Mouse (Mus musculus) hindbrain, embryonic 12.5 days (tissue): Measurements from ENCODE around the gene Cldn15. TPM values are rescaled to one million over a fixed set of nuclear protein-coding genes. Genes with fewer than 3 reads are reported as not detected.

ENCODE experiments used
- ATAC-seq: fragments of 200-750 bp; cut with Nextera tagmentation; 2 replicates; pipeline ENCODE4 v1.8.0; 2017; ENCODE audit warnings: moderate TSS enrichment; ENCODE audit not compliant: low FRiP score
- H3K27ac ChIP-seq: fragments of 300-500 bp; sonication (generic); 2 replicates; pipeline ENCODE4 v1.5.1; 2016; ENCODE audit warnings: mild to moderate bottlenecking
- H3K27me3 ChIP-seq: fragments of 300-500 bp; sonication (generic); 2 replicates; pipeline ENCODE4 v1.6.1; 2016; ENCODE audit warnings: mild to moderate bottlenecking
- H3K36me3 ChIP-seq: fragments of 300-500 bp; sonication (generic); 2 replicates; pipeline ENCODE4 v1.6.1; 2016; ENCODE audit warnings: mild to moderate bottlenecking
- H3K4me1 ChIP-seq: fragments of 300-500 bp; sonication (generic); 2 replicates; pipeline ENCODE4 v1.6.1; 2016
- H3K4me2 ChIP-seq: fragments of 300-500 bp; sonication (generic); replicated peaks from 2 replicates; pipeline ENCODE4 v1.6.1; 2016; ENCODE audit warnings: mild to moderate bottlenecking
- H3K4me3 ChIP-seq: fragments of 300-500 bp; sonication (generic); 2 replicates; pipeline ENCODE4 v1.5.1; 2016; ENCODE audit warnings: mild to moderate bottlenecking
- H3K9ac ChIP-seq: fragments of 300-500 bp; sonication (generic); 2 replicates; pipeline ENCODE4 v1.6.1; 2016; ENCODE audit warnings: mild to moderate bottlenecking, moderate library complexity
- H3K9me3 ChIP-seq: fragments of 300-500 bp; sonication (generic); replicated peaks from 2 replicates; pipeline ENCODE4 v1.6.1; 2016; ENCODE audit warnings: mild to moderate bottlenecking
- WGBS: fragments of 180-500 bp; shearing (Covaris S2); methylation state at CpG from one replicate; pipeline ENCODE4 v1.1.7; 2016; 5-methylcytosine and 5-hydroxymethylcytosine counted together
- polyA plus RNA-seq: library from polyadenylated mRNA; unstranded; fragments of >200 nt; fragmentation: Nextera tagmentation; extraction: Ambion mirVana; gene quantifications from 2 replicates; pipeline ENCODE4 v1.2.1, GENCODE M21; 2016

Gene Cldn15
- 0.25 and 0.28 TPM in 2 replicates for polyA plus RNA-seq

DNA sequence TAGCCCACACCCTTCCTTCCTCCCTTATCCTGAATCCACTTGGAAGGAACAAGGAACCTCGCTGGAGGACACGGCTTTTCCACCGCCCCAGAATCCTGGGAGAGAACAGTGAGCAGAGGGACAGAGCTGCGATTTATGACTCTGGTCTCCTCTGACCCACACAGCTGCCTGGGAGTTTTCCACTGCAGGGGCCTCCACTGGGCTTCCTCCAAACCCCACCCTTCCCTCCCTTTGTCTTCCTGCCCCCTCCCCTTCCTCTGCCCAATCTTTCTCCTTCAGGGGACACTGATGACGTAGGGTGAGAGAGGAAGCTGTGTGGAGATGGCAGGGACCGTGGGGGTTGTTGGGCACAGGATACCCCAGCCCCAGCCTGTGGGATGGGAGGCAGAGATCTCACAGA, at the start of gene Cldn15:
Cldn15 (plus strand) TSS at position 286 of the 400 bp plus-strand sequence.
- Histone ChIP-seq H3K27me3 (no peaks in the 10 kb centered on the region), H3K4me1 (peaks cover 12% of the 10 kb centered on the region), H3K4me3 (no peak within 1 kb of the TSS), H3K36me3 (peaks cover 48% of the 10 kb centered on the region), H3K27ac (no peak within 1 kb of the TSS; the same call in 1 of the 2 replicates), H3K4me2 (no peak within 1 kb of the TSS), H3K9ac (no peak within 1 kb of the TSS), H3K9me3 (no peaks in the 10 kb centered on the region)
- no peak for ATAC-seq
- WGBS: 70% methylated on average over 6 of the region's 6 CpGs

GRCm38 (mm10) chr5:136917613-136918242, 48.7 kb upstream of the Cldn15 start:
- no peak overlapping the region for H3K9ac ChIP-seq
- WGBS: 94% methylated on average over 8 of the region's 8 CpGs
- no peak for ATAC-seq

GRCm38 (mm10) chr5:136918655-136919472, 47.6 kb upstream of the Cldn15 start:
- peak overlapping the region; percentile 72 for H3K9ac ChIP-seq

More at GRCm38 (mm10) chr5:136917613-136918242, 48.7 kb upstream of the Cldn15 start:
- Histone ChIP-seq H3K27ac (no peak overlapping the region), H3K9me3 (no peaks in the 10 kb centered on the region), H3K36me3 (peaks cover 15% of the 10 kb centered on the region), H3K27me3 (0 out of 2 replicates have a peak, but pooled peaks cover 3% of the 10 kb centered on the region), H3K4me2 (no peak overlapping the region), H3K4me1 (peaks cover 7% of the 10 kb centered on the region), H3K4me3 (no peak overlapping the region)

GRCm38 (mm10) chr5:136919546-136920301, 46.7 kb upstream of the Cldn15 start:
- H3K27me3 ChIP-seq: 0 out of 2 replicates have a peak, but pooled peaks cover 3% of the 10 kb centered on the region
- WGBS: 25% methylated on average over 17 of the region's 18 CpGs
- H3K36me3 ChIP-seq: no peaks in the 10 kb centered on the region
- H3K9me3 ChIP-seq: no peaks in the 10 kb centered on the region
- peak; percentile 36 for ATAC-seq
- H3K27ac ChIP-seq: no peak overlapping the region
- peak overlapping the region; percentile 53 for H3K4me3 ChIP-seq
- H3K4me1 ChIP-seq: peaks cover 7% of the 10 kb centered on the region
- H3K9ac ChIP-seq: peak overlapping the region; percentile 72
- H3K4me2 ChIP-seq: peak overlapping the region; percentile 77

More at GRCm38 (mm10) chr5:136918655-136919472, 47.6 kb upstream of the Cldn15 start:
- ATAC-seq: peak; percentile 88
- 4% methylated on average over 38 of the region's 38 CpGs for WGBS
- Histone ChIP-seq H3K36me3 (peaks cover 4% of the 10 kb centered on the region), H3K4me3 (peak overlapping the region; percentile 53), H3K27ac (no peak overlapping the region; the same call in 1 of the 2 replicates), H3K27me3 (0 out of 2 replicates have a peak, but pooled peaks cover 3% of the 10 kb centered on the region), H3K4me2 (peak overlapping the region; percentile 77), H3K4me1 (peaks cover 7% of the 10 kb centered on the region), H3K9me3 (no peaks in the 10 kb centered on the region)

- no peak overlapping the region for H3K9ac ChIP-seq
- no peak overlapping the region for H3K4me3 ChIP-seq
- H3K4me1 ChIP-seq: peaks cover 7% of the 10 kb centered on the region
- H3K27me3 ChIP-seq: 0 out of 2 replicates have a peak, but pooled peaks cover 3% of the 10 kb centered on the region
- no peak overlapping the region for H3K27ac ChIP-seq
- H3K36me3 ChIP-seq: 0 out of 2 replicates have a peak, but pooled peaks cover 4% of the 10 kb centered on the region
- no peak for ATAC-seq
- no peaks in the 10 kb centered on the region for H3K9me3 ChIP-seq
- H3K4me2 ChIP-seq: no peak overlapping the region
- 86% methylated on average over 9 of the region's 9 CpGs for WGBS
Observed at GRCm38 (mm10) chr5:136922830-136923229, 43.6 kb upstream of the Cldn15 start.

DNA sequence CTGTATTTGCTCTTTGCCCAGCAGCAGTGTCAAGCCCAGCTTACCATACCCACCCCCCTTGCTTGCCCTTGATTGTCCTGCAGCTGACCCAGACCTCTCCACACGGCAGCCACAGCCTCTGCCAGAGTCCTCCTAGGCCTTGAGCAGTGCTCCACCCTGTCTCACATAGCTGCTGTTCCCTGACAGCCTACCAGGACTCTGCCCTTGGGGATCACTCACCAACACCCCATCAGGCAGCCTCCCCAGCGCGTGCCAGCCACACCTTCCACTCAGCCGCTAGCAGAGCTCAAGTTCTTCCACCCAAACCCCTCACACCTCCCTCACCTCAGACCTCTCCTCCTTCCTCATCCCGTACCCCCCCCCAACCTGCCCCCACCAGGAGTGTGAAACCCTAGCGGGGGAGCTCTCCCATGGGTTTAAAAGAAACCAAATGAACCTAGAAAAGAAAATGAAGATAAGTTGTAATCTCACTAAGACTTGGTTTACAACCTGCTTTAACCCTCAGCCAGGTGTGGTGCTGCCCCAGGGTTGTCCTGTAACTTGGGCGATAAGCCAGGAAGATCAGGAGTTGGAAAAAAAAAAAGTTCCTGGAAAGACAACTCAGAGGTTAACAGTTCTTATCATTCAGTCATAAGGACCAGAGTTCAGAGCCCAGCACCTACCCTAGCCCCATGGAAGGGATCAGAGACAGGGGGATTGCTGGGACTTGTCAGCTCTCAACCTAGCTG, 42.5 kb upstream of the Cldn15 start:
- Histone ChIP-seq H3K9me3 (no peaks in the 10 kb centered on the region), H3K4me3 (no peak overlapping the region), H3K4me2 (no peak overlapping the region), H3K27me3 (0 out of 2 replicates have a peak, but pooled peaks cover 3% of the 10 kb centered on the region), H3K27ac (no peak overlapping the region), H3K36me3 (0 out of 2 replicates have a peak, but pooled peaks cover 4% of the 10 kb centered on the region), H3K9ac (no peak overlapping the region), H3K4me1 (peaks cover 7% of the 10 kb centered on the region)
- 69% methylated on average over 7 of the region's 7 CpGs for WGBS
- no peak for ATAC-seq

DNA sequence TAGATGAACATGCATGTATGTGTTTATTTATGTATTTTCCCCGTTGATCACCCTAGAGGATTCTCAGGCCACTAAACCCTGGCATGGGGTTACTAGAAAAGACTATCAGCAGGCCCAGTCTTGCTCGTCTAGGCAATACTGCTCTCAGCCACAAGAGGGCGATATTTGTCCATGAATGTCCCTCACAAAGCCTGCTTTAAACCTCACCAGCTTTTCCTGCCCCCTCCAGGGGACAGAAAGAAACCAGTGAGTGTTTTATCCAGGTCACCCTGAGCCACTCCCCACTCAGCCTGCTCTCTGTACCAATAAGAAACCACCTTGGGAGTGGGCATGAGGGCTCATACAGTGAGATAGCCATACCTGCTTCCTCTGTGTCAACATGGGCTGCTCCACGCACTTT, 37.3 kb upstream of the Cldn15 start:
- Histone ChIP-seq H3K4me1 (0 out of 2 replicates have a peak, but pooled peaks cover 3% of the 10 kb centered on the region), H3K9ac (no peak overlapping the region), H3K4me2 (no peak overlapping the region), H3K27me3 (no peaks in the 10 kb centered on the region), H3K36me3 (0 out of 2 replicates have a peak, but pooled peaks cover 4% of the 10 kb centered on the region), H3K27ac (no peak overlapping the region), H3K9me3 (no peaks in the 10 kb centered on the region), H3K4me3 (no peak overlapping the region)
- peak; percentile 58; the same call in 1 of the 2 replicates for ATAC-seq
- 16% methylated on average over 4 of the region's 4 CpGs for WGBS

DNA sequence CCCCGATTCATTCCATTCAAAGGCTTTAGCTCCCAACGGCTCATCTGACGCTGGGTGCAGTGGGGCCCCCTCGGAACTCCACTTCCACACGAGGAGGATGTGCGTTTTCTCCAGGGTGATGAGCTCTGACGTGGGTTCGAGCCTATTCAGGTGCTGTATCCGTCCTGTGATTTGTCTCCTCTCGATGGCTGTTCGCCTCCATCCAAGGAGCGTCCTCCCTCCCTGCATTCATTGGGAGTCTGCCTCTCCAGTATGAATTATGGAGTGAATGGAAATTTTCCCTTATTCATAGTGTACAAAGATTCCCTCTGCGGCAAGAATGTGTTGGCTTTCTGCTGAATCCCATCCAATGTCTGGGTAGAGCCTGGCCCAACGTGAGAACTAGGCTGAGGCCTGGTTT, 34.5 kb upstream of the Cldn15 start:
- Histone ChIP-seq H3K36me3 (no peaks in the 10 kb centered on the region), H3K27me3 (no peaks in the 10 kb centered on the region), H3K4me2 (no peak overlapping the region), H3K9me3 (no peaks in the 10 kb centered on the region), H3K4me3 (no peak overlapping the region), H3K9ac (no peak overlapping the region), H3K27ac (no peak overlapping the region), H3K4me1 (0 out of 2 replicates have a peak, but pooled peaks cover 3% of the 10 kb centered on the region)
- WGBS: 77% methylated on average over 14 of the region's 14 CpGs
- ATAC-seq: no peak

GRCm38 (mm10) chr5:136932956-136933355, 33.5 kb upstream of the Cldn15 start:
- no peak for ATAC-seq
- Histone ChIP-seq H3K9me3 (no peaks in the 10 kb centered on the region), H3K9ac (no peak overlapping the region), H3K4me1 (0 out of 2 replicates have a peak, but pooled peaks cover 3% of the 10 kb centered on the region), H3K4me3 (no peak overlapping the region), H3K27me3 (no peaks in the 10 kb centered on the region), H3K27ac (no peak overlapping the region), H3K4me2 (no peak overlapping the region), H3K36me3 (no peaks in the 10 kb centered on the region)
- WGBS: 78% methylated on average over 5 of the region's 5 CpGs

- Histone ChIP-seq H3K27me3 (no peaks in the 10 kb centered on the region), H3K4me3 (no peak overlapping the region), H3K36me3 (no peaks in the 10 kb centered on the region), H3K9ac (no peak overlapping the region), H3K4me2 (no peak overlapping the region), H3K27ac (no peak overlapping the region), H3K4me1 (0 out of 2 replicates have a peak, but pooled peaks cover 3% of the 10 kb centered on the region), H3K9me3 (no peaks in the 10 kb centered on the region)
- no peak for ATAC-seq
- 88% methylated on average over 6 of the region's 6 CpGs for WGBS
Observed at GRCm38 (mm10) chr5:136933930-136934329, 32.5 kb upstream of the Cldn15 start.

DNA sequence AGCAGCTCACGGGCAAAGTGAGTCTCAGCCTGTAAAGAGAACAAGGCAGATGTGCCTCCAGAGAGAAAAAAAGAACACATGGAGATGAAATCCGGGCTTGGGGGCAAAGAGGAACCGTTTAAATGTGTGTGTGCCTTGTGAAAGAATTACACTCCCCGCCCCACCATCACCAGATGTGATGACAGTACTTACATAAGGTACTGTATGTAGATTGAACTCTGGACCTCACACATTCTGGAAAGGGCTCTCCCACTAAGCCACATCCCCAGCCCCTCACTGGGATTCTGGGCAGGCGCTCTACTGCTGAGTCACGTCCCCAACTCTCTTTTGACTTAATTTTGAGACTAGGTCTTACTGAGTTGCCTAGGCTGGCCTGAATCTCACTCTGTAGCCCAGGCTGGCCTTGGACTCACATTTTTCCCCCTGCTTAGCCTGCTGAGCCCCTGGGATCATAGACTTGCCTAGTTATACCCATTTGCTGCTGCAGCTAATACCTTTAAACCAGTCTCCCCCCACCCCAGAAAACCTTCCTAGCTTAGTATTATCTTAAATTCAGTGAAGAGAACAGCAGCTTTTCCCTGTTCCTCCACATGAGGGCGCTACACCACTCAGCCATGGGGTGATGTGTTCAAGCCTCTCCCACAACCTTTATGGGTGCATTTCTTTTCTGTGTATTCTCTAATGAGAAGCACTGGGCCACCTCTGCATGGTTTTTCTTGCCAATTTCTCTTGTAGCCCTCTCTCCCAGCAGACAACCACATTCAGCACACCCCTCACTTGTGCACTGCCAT, 30.3 kb upstream of the Cldn15 start:
- ATAC-seq: no peak
- Histone ChIP-seq H3K27ac (no peak overlapping the region), H3K9me3 (no peaks in the 10 kb centered on the region), H3K4me3 (no peak overlapping the region), H3K4me1 (no peaks in the 10 kb centered on the region), H3K36me3 (no peaks in the 10 kb centered on the region), H3K27me3 (no peaks in the 10 kb centered on the region), H3K9ac (no peak overlapping the region), H3K4me2 (no peak overlapping the region)
- 73% methylated on average over 7 of the region's 7 CpGs for WGBS
